Mouse (Mus musculus) right cerebral cortex, postnatal 36 days (tissue): ENCODE measurements around the gene Vmn1r205.
"Not testable (repeated sequence)": the region's sequence is repeated elsewhere in the genome, so short reads cannot be mapped to it uniquely, and the experiment has no call there.

ENCODE experiments used
- DNase-seq, 2 experiments: peaks; one replicate each; pipeline ENCODE4 v3.0.0; 2022; ENCODE audit warnings: low spot score in 2 of 2, mixed read lengths in 1 of 2

Gene Vmn1r205

GRCm38 (mm10) chr13:22592900-22593299 is at the start of gene Vmn1r205:
Vmn1r205 (minus strand) TSS chr13:22593000.
- DNase-seq: no peak

GRCm38 (mm10) chr13:22624151-22624550 is 31.4 kb upstream of the Vmn1r205 start, which contains the start of gene Vmn1r206:
Vmn1r206 (minus strand) TSS chr13:22624251.
- DNase-seq: not testable (repeated sequence)

GRCm38 (mm10) chr13:22583336-22583735 is 9.5 kb downstream of the Vmn1r205 start:
- not testable (repeated sequence) for DNase-seq

GRCm38 (mm10) chr13:22574911-22575310 is 17.9 kb downstream of the Vmn1r205 start:
- not testable (repeated sequence) for DNase-seq

- DNase-seq: not testable (repeated sequence)
These were observed 39.9 kb downstream of the Vmn1r205 start, which contains the start of gene Vmn1r204 for GRCm38 (mm10) chr13:22552898-22553297. Vmn1r204 (plus strand) TSS chr13:22553198.
